ENCODE assay signal across 9 mouse cellular contexts in genomic region chr16:57634191-57634590, GRCm38 (mm10). TPM values are rescaled to one million over a fixed set of nuclear protein-coding genes. Genes with fewer than 3 reads are reported as not detected.
A peak's percentile ranks its signal among the peaks of the same experiment; 100 is the strongest.
DNase-seq lines count a peak whose midpoint lies in the region; ATAC-seq and TF ChIP-seq lines count a peak whose summit lies in the region.
"Had no signal": no experiment of that assay in that cellular context is flagged by ENCODE, and none has a peak within 500 bp of the region (broad histone marks: within the 10 kb centered on the region; RNA-seq: fewer than 3 reads in every experiment).

No protein-coding gene starts in this region.

- no peak for TF ChIP-seq POLR2A in heart, adult 2 months (IDR thresholded peaks at IDR 0.05; ENCODE audit: insufficient read depth, low read depth, low read length)
- TF ChIP-seq POLR2A in limb, embryonic 14.5 days (IDR thresholded peaks at IDR 0.05; ENCODE audit: borderline replicate concordance, extremely low read depth, insufficient read depth, insufficient read length): no peak

- DNase-seq in A20 (ENCODE audit: low read depth, low spot score): peak; percentile 67
- DNase-seq in adrenal gland, adult 2 months: peak; percentile 74
- peak; percentile 83 for DNase-seq in embryo, embryonic 11 days
- DNase-seq in heart, adult 2 months: peak; percentile 58 to 66
- DNase-seq in limb, embryonic 14.5 days (ENCODE audit: low spot score): peak; percentile 84
- DNase-seq in natural killer cell, adult 2 months (ENCODE audit: low spot score in 2 of 2): peak; percentile 2 to 49

- no peak overlapping the region for H3K9ac ChIP-seq in heart, adult 2 months (ENCODE audit: low read depth, low read length)
- no peak overlapping the region for H3K9ac ChIP-seq in kidney, embryonic 15.5 days
- no peak overlapping the region for H3K9ac ChIP-seq in limb, embryonic 14.5 days (ENCODE audit: low read depth, low read length, severe bottlenecking)
- H3K9ac ChIP-seq in stomach, embryonic 14.5 days (replicated peaks; ENCODE audit: low read depth, low read length): no peak overlapping the region
- H3K9ac ChIP-seq: embryonic facial prominence, embryonic 13.5 days had no signal

- H3K4me3 ChIP-seq in heart, adult 2 months: no peak overlapping the region
- H3K4me3 ChIP-seq in kidney, embryonic 15.5 days (replicated peaks): no peak overlapping the region
- H3K4me3 ChIP-seq in limb, embryonic 14.5 days (replicated peaks; ENCODE audit: low read length): no peak overlapping the region
- no peak overlapping the region for H3K4me3 ChIP-seq in stomach, embryonic 14.5 days (ENCODE audit: low read depth, low read length)
- H3K4me3 ChIP-seq: embryonic facial prominence, embryonic 13.5 days had no signal

- TF ChIP-seq EP300 in heart, adult 2 months (IDR thresholded peaks at IDR 0.05; ENCODE audit: insufficient read depth, low read depth, low read length): no peak

- TF ChIP-seq CTCF in heart, adult 2 months (IDR thresholded peaks at IDR 0.05): peak; percentile 98

- no peaks in the 10 kb centered on the region; the same call in 1 of the 2 replicates for H3K4me1 ChIP-seq in heart, adult 2 months (ENCODE audit: control insufficient read depth, insufficient read depth, low read length)
- no peaks in the 10 kb centered on the region for H3K4me1 ChIP-seq in kidney, embryonic 15.5 days
- no peaks in the 10 kb centered on the region for H3K4me1 ChIP-seq in limb, embryonic 14.5 days (ENCODE audit: control insufficient read depth, insufficient read depth, low read length)
- no peaks in the 10 kb centered on the region for H3K4me1 ChIP-seq in stomach, embryonic 14.5 days (ENCODE audit: control insufficient read depth, insufficient read depth, low read length)
- H3K4me1 ChIP-seq: embryonic facial prominence, embryonic 13.5 days had no signal

- H3K27me3 ChIP-seq in heart, adult 2 months (ENCODE audit: control insufficient read depth, insufficient read depth, low read length): no peaks in the 10 kb centered on the region
- no peaks in the 10 kb centered on the region for H3K27me3 ChIP-seq in kidney, embryonic 15.5 days
- no peaks in the 10 kb centered on the region for H3K27me3 ChIP-seq in limb, embryonic 14.5 days (ENCODE audit: control insufficient read depth, insufficient read depth, low read length)
- no peaks in the 10 kb centered on the region for H3K27me3 ChIP-seq in stomach, embryonic 14.5 days (ENCODE audit: control insufficient read depth, insufficient read depth, low read length)
- H3K27me3 ChIP-seq: embryonic facial prominence, embryonic 13.5 days had no signal

- no peaks in the 10 kb centered on the region for H3K36me3 ChIP-seq in heart, adult 2 months (ENCODE audit: control insufficient read depth, insufficient read depth, low read length)
- H3K36me3 ChIP-seq in kidney, embryonic 15.5 days: no peaks in the 10 kb centered on the region
- H3K36me3 ChIP-seq in limb, embryonic 14.5 days (ENCODE audit: control insufficient read depth, insufficient read depth, low read length): no peaks in the 10 kb centered on the region
- no peaks in the 10 kb centered on the region for H3K36me3 ChIP-seq in stomach, embryonic 14.5 days (ENCODE audit: control insufficient read depth, insufficient read depth, low read length)
- H3K36me3 ChIP-seq: embryonic facial prominence, embryonic 13.5 days had no signal

- no peak overlapping the region for H3K4me2 ChIP-seq in kidney, embryonic 15.5 days
- H3K4me2 ChIP-seq in limb, embryonic 14.5 days (replicated peaks; ENCODE audit: low read depth, low read length, severe bottlenecking): no peak overlapping the region
- no peak overlapping the region for H3K4me2 ChIP-seq in stomach, embryonic 14.5 days (replicated peaks; ENCODE audit: low read depth, low read length)
- H3K4me2 ChIP-seq: embryonic facial prominence, embryonic 13.5 days had no signal

- no peaks in the 10 kb centered on the region for H3K79me2 ChIP-seq in heart, adult 2 months (replicated peaks; ENCODE audit: control insufficient read depth, insufficient read depth, low read length)

- intact Hi-C loops in heart, adult 2 months (cut with DNase I): loop anchor here (1.0 to 10.0 kb wide), 3 partner anchors 113 to 821 kb away; no protein-coding TSS in a partner anchor

- no peaks in the 10 kb centered on the region for H3K9me3 ChIP-seq in kidney, embryonic 15.5 days (replicated peaks)
- H3K9me3 ChIP-seq in limb, embryonic 14.5 days (ENCODE audit: control insufficient read depth, low read length): no peaks in the 10 kb centered on the region
- H3K9me3 ChIP-seq in stomach, embryonic 14.5 days (ENCODE audit: control insufficient read depth, low read depth, low read length): no peaks in the 10 kb centered on the region
- H3K9me3 ChIP-seq: embryonic facial prominence, embryonic 13.5 days had no signal

- WGBS in heart, adult 2 months: 8% methylated on average over 6 of the region's 6 CpGs
- WGBS in kidney, embryonic 15.5 days: 9% methylated on average over 6 of the region's 6 CpGs
- 2% methylated on average over 6 of the region's 6 CpGs for WGBS in limb, embryonic 14.5 days
- 12% methylated on average over 6 of the region's 6 CpGs for WGBS in stomach, embryonic 14.5 days

- H3K27ac ChIP-seq in heart, adult 2 months: no peak overlapping the region
- H3K27ac ChIP-seq in kidney, embryonic 15.5 days: no peak overlapping the region
- H3K27ac ChIP-seq in limb, embryonic 14.5 days (replicated peaks; ENCODE audit: low read depth, low read length): no peak overlapping the region
- H3K27ac ChIP-seq in stomach, embryonic 14.5 days (ENCODE audit: low read length): no peak overlapping the region
- H3K27ac ChIP-seq: embryonic facial prominence, embryonic 13.5 days had no signal

- 0 out of 2 replicates have a peak, but pooled peaks have one; percentile 76 for ATAC-seq in kidney, embryonic 15.5 days (replicated peaks; ENCODE audit: low FRiP score)
- peak; percentile 48 for ATAC-seq in limb, embryonic 14.5 days (ENCODE audit: low FRiP score, low read depth)
- peak; percentile 79; the same call in 1 of the 2 replicates for ATAC-seq in stomach, embryonic 14.5 days (ENCODE audit: insufficient number of reproducible peaks, insufficient read depth, low FRiP score, low read depth)

RNA-seq across cellular contexts. Expression of gene Cmss1, which starts 27.5 kb away (rescaled TPM):
- total RNA-seq in adrenal gland, adult 2 months (2021): 10 to 100 TPM; 14.3 to 19.6 TPM
- 9.7 and 11.4 TPM in 2 replicates for polyA plus RNA-seq in adrenal gland, adult 2 months (2012; rRNA removed)
- total RNA-seq in heart, adult 2 months (2021): 10 to 100 TPM; 66.9 to 74.3 TPM
- polyA plus RNA-seq in heart, adult 2 months (2012; rRNA removed): 17.6 and 30.2 TPM in 2 replicates
- polyA plus RNA-seq in kidney, embryonic 15.5 days (2015; fragmentation: Nextera tagmentation; extraction: Ambion mirVana): 60.8 and 61.0 TPM in 2 replicates
- 9.9 and 10.9 TPM in 2 replicates for polyA plus RNA-seq in limb, embryonic 14.5 days (2012; rRNA removed)
- 45.3 and 46.5 TPM in 2 replicates for polyA plus RNA-seq in limb, embryonic 14.5 days (2014; fragmentation: Nextera tagmentation; extraction: Ambion mirVana)
- 50.4 and 55.8 TPM in 2 replicates for polyA plus RNA-seq in stomach, embryonic 14.5 days (2014; fragmentation: Nextera tagmentation; extraction: Ambion mirVana)

Comparison
In these comparisons a context has a peak if more than half of its experiments do, and no peak if none do; other contexts are left out.
1. DNase-seq: peak in every context shown above with its lines; median percentile 84 in limb, embryonic 14.5 days; 83 in embryo, embryonic 11 days; 74 in adrenal gland, adult 2 months; 67 in A20; 62 in heart, adult 2 months; 26 in natural killer cell, adult 2 months.